Mouse (Mus musculus): ENCODE measurements around the gene Tex30. TPM values are rescaled to one million over a fixed set of nuclear protein-coding genes. Genes with fewer than 3 reads are reported as not detected.

The Tex30 gene
- polyA plus RNA-seq, 1 experiment from 2014 or later: 39.7 TPM

DNA sequence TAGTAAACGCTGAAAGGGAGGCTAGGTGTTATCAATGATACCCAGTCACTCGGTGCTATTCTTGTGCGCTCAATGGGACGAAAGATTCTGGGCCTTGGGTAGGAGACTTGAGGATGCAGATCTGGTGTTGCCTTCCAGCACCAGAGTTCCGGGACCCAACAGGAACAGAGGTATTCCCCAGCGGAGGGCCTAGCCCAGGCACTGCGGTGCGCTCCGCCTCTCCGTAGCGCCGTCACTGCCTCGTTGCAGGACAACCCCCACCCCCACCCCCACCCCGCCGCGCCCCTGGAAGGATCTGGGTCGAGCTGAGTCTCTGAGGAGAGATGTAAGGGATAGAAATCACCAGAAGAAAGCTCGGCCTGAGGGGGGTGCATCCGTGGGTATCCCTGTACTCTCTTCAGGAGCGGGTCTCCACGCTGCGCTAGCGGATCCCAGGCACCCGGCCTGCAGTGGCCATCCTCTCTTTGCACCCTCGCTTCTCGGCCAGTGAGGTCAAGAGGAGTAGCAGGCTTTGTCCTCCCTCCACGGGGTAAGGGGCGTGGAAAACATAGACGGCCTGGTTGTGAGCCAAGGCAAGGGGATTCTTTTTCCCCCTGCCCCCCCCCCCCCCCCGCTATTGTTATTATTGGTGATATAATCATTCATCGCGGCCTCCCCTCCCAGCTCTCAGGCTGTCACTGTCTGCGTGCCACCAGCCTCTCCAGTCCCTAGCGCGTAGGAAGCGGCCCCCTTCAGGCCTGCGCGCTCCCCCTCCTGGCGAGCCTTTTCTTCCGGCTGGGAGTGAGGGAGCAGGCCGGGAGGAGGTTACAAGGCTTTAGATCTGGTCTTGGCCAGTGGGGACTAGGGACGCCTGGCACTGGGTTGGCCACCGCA is 17.2 kb upstream of the Tex30 start:
- peak overlapping the region; percentile 93 for H3K27ac ChIP-seq (ENCODE audit: low read length)
- no peaks in the 10 kb centered on the region; the same call in 1 of the 2 replicates for H3K36me3 ChIP-seq (ENCODE audit: control insufficient read depth, insufficient read depth, low read length)
- H3K4me3 ChIP-seq (ENCODE audit: low read depth, low read length): peak overlapping the region; percentile 55
- H3K9ac ChIP-seq (ENCODE audit: low read depth, low read length): peak overlapping the region; percentile 81
- no peaks in the 10 kb centered on the region for H3K27me3 ChIP-seq (ENCODE audit: control insufficient read depth, insufficient read depth, low read depth, low read length)
- peak; percentile 91 for ATAC-seq
- no peaks in the 10 kb centered on the region for H3K9me3 ChIP-seq (replicated peaks; ENCODE audit: control insufficient read depth, low read length, poor library complexity, severe bottlenecking)
- H3K4me2 ChIP-seq (ENCODE audit: low read length): peak overlapping the region; percentile 61
- peaks cover 18% of the 10 kb centered on the region for H3K4me1 ChIP-seq (ENCODE audit: control insufficient read depth, insufficient read depth, low read length)
- WGBS: under 1% methylated on average over 41 of the region's 43 CpGs

DNA sequence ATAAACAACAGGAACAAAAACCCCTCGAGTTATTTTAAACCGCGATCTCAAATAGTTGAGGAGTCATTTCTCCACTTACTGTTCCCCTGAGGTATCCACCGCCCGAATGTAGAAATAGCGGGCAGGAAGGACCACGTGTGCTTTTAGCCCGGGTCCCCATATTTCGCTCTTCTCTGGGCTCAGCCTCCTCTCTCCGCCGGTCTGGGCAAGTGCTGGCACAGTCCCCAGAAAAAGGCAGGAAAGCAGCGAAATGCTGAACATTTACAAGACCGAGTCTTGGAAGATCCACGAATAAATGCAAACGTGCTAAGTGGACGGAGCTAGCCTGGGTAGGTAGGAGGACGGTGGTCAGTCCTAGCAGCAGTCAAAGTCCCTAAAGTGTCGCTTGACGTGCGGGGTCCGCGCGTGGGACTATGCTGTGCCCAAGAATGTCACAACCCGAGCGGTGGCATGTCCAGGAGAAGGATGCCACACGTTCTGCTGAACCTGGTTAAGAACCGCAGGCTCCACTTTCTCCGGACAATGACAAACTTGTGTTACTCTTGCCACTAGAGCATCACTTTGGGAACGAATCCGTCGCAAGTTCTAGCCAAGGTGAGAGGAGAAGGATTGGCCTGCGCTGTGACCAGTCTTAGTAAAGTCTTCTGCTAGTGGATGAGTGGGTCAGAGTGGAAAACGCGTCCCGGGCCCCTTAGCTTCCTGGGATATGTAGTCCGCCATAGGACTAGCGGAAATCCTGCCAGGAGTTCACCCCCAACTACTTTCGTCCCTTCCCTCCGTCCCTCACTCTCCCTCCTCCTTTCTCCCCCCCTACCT is 16.2 kb upstream of the Tex30 start, which contains the start of the genes Kdelc1 and Bivm:
Kdelc1 (minus strand) TSS at position 570 of the 816 bp plus-strand sequence.
Bivm (plus strand) TSS at position 719 of the 816 bp plus-strand sequence.
- peak within 1 kb of the TSS; percentile 55 for H3K4me3 ChIP-seq (ENCODE audit: low read depth, low read length)
- peak; percentile 99 for ATAC-seq
- no peaks in the 10 kb centered on the region for H3K9me3 ChIP-seq (replicated peaks; ENCODE audit: control insufficient read depth, low read length, poor library complexity, severe bottlenecking)
- peak within 1 kb of the TSS; percentile 61 for H3K4me2 ChIP-seq (ENCODE audit: low read length)
- WGBS: under 1% methylated on average over 39 of the region's 39 CpGs
- H3K36me3 ChIP-seq (ENCODE audit: control insufficient read depth, insufficient read depth, low read length): no peaks in the 10 kb centered on the region; the same call in 1 of the 2 replicates
- H3K9ac ChIP-seq (ENCODE audit: low read depth, low read length): peak within 1 kb of the TSS; percentile 81
- H3K27me3 ChIP-seq (ENCODE audit: control insufficient read depth, insufficient read depth, low read depth, low read length): no peaks in the 10 kb centered on the region
- peak within 1 kb of the TSS; percentile 93 for H3K27ac ChIP-seq (ENCODE audit: low read length)
- H3K4me1 ChIP-seq (ENCODE audit: control insufficient read depth, insufficient read depth, low read length): peaks cover 18% of the 10 kb centered on the region

DNA sequence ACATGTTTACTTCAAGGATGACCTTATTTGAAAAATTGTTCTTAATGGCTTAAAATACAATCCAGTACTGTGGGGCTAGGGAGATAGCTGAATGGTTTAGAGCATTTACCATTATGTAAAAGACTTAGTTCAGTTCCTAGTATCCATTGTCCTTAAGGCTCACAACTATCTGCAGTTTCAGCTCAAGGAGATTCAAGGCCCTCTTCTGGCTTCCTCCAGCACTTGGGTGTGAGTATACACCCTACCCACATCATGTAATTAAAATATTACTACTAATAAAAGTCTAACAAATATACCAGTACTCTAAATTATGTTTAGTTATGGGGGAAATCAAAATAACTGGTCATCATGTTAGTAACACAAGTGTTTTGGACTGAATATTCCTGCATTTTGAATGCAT is 15.3 kb upstream of the Tex30 start:
- Histone ChIP-seq H3K4me1 (ENCODE audit: control insufficient read depth, insufficient read depth, low read length) (peaks cover 18% of the 10 kb centered on the region), H3K9ac (ENCODE audit: low read depth, low read length) (no peak overlapping the region), H3K27me3 (ENCODE audit: control insufficient read depth, insufficient read depth, low read depth, low read length) (no peaks in the 10 kb centered on the region), H3K36me3 (ENCODE audit: control insufficient read depth, insufficient read depth, low read length) (peaks cover 5% of the 10 kb centered on the region; the same call in 1 of the 2 replicates), H3K27ac (ENCODE audit: low read length) (no peak overlapping the region), H3K4me3 (ENCODE audit: low read depth, low read length) (no peak overlapping the region), H3K9me3 (replicated peaks; ENCODE audit: control insufficient read depth, low read length, poor library complexity, severe bottlenecking) (no peaks in the 10 kb centered on the region), H3K4me2 (ENCODE audit: low read length) (peak overlapping the region; percentile 61)
- no peak for ATAC-seq

DNA sequence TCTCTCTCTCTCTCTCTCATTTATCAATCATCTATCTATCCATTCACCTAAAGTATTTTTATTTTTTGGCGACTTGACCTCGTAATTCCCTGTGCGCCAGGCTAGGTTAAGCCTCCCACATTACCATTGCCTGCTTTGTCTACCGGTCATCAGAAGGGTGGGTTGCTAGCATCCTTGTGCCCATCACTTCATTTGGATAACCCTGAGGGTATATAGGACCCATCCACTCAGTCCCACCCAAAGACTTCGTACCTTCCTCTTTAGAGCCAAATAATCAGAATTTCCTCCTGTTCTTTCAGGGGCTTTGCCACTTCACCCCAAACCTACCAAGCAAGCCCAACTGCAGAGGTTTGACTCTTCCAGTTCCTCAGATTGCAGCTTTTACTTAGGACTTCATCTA is 698 bp upstream of the Tex30 start:
- H3K9me3 ChIP-seq (replicated peaks; ENCODE audit: control insufficient read depth, low read length, poor library complexity, severe bottlenecking): no peaks in the 10 kb centered on the region
- ATAC-seq: no peak
- H3K4me2 ChIP-seq (ENCODE audit: low read length): peak overlapping the region; percentile 75
- H3K36me3 ChIP-seq (ENCODE audit: control insufficient read depth, insufficient read depth, low read length): peaks cover 5% of the 10 kb centered on the region
- H3K4me3 ChIP-seq (ENCODE audit: low read depth, low read length): peak overlapping the region; percentile 87
- H3K4me1 ChIP-seq (ENCODE audit: control insufficient read depth, insufficient read depth, low read length): peaks cover 13% of the 10 kb centered on the region
- H3K9ac ChIP-seq (ENCODE audit: low read depth, low read length): peak overlapping the region; percentile 41; the same call in 1 of the 2 replicates
- 12% methylated on average over 5 of the region's 5 CpGs for WGBS
- no peaks in the 10 kb centered on the region for H3K27me3 ChIP-seq (ENCODE audit: control insufficient read depth, insufficient read depth, low read depth, low read length)
- H3K27ac ChIP-seq (ENCODE audit: low read length): no peak overlapping the region

DNA sequence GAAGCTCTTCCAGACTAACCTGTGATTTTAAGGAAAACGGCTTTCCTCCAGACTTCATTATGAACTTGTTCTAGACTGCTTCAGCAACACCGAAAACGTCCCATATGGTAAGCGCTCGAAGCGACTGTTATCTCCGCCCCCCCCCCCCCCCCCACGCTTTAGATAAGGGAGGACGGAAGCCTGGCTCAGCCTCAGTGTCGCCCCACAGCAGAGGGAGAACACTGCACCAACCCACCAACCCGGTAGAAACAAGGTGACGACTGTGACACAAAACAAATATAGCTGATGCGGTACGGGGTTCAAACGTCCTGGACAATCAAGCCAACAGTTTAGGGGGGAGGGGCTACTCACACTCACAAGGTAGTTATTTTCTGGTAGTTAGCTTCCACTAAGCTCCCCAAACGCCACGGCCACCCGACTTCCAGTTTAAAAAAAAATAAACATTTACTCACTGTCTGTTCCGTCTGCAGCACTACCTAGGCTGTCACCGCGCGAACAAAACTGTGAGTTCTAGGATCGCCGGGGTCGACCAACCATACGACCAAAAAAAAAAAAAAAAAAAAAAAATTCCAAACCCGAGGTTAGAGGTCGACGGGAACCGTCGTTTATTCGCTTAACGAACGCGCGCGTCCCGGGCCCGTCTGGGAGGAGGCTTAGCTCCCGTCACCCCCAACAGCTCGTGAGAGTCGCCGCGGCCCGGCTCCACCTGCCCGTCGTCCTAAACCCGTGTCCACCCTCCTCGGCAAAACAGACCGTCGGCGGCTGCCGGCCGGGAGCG is 604 bp downstream of the Tex30 start:
- peak overlapping the region; percentile 87 for H3K4me3 ChIP-seq (ENCODE audit: low read depth, low read length)

DNA sequence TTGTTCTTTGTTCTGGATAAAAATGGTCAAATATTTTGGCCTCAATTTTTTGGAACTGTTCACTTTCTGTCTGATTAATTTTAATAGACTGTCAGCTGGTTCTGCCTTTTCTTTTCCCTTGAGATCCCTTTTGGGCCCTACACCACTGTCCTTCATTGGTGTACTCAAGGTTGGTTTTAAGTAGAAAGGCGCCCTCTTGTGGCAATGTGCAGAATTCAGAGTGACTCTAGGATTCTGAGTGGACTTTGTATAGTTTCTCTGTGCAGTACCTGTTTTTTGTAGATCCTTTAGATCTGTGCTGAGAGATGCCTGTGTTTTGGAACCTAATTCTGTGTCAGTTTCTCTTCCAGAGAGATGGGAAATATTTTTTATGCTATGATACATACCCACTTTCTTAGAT is 37.6 kb downstream of the Tex30 start:
- no peaks in the 10 kb centered on the region for H3K4me1 ChIP-seq (ENCODE audit: control insufficient read depth, insufficient read depth, low read length)
- no peak for ATAC-seq
- H3K4me3 ChIP-seq (ENCODE audit: low read depth, low read length): no peak overlapping the region
- H3K9me3 ChIP-seq (replicated peaks; ENCODE audit: control insufficient read depth, low read length, poor library complexity, severe bottlenecking): no peaks in the 10 kb centered on the region
- H3K4me2 ChIP-seq (ENCODE audit: low read length): no peak overlapping the region
- H3K36me3 ChIP-seq (ENCODE audit: control insufficient read depth, insufficient read depth, low read length): no peaks in the 10 kb centered on the region
- H3K27me3 ChIP-seq (ENCODE audit: control insufficient read depth, insufficient read depth, low read depth, low read length): no peaks in the 10 kb centered on the region
- H3K27ac ChIP-seq (ENCODE audit: low read length): no peak overlapping the region
- H3K9ac ChIP-seq (ENCODE audit: low read depth, low read length): no peak overlapping the region
- whole genome bisulfite sequencing: 0% methylated on average over 1 of the region's 1 CpGs

More for the DNA sequence above, 604 bp downstream of the Tex30 start:
- ATAC-seq: peak; percentile 85
- peak overlapping the region; percentile 77 for H3K9ac ChIP-seq (ENCODE audit: low read depth, low read length)
- H3K36me3 ChIP-seq (ENCODE audit: control insufficient read depth, insufficient read depth, low read length): 0 out of 2 replicates have a peak, but pooled peaks cover 4% of the 10 kb centered on the region
- peaks cover 13% of the 10 kb centered on the region for H3K4me1 ChIP-seq (ENCODE audit: control insufficient read depth, insufficient read depth, low read length)
- no peaks in the 10 kb centered on the region for H3K27me3 ChIP-seq (ENCODE audit: control insufficient read depth, insufficient read depth, low read depth, low read length)
- peak overlapping the region; percentile 74 for H3K27ac ChIP-seq (ENCODE audit: low read length)
- under 1% methylated on average over 51 of the region's 55 CpGs for WGBS
- peak overlapping the region; percentile 75 for H3K4me2 ChIP-seq (ENCODE audit: low read length)
- no peaks in the 10 kb centered on the region for H3K9me3 ChIP-seq (replicated peaks; ENCODE audit: control insufficient read depth, low read length, poor library complexity, severe bottlenecking)

DNA sequence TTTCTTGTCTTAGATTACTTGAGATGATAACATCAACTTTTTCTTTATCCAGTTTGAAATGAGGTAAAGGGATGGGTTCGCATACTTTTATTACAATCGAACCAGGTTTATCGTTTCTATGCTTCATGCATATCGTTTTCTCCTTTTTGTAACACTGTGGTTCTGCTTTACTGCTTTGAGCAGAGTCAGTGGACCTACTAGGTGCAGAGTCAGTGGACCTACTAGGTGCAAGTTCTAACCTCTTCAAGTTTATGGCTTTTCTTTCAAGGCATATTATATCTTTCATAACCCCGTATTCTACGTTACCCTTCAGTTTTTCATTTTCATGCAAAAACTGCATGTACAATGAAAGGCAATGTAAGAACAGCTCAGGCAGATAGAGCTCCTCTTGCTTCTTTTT is 38.8 kb downstream of the Tex30 start:
- Histone ChIP-seq H3K9me3 (replicated peaks; ENCODE audit: control insufficient read depth, low read length, poor library complexity, severe bottlenecking) (no peaks in the 10 kb centered on the region), H3K4me1 (ENCODE audit: control insufficient read depth, insufficient read depth, low read length) (no peaks in the 10 kb centered on the region), H3K27me3 (ENCODE audit: control insufficient read depth, insufficient read depth, low read depth, low read length) (no peaks in the 10 kb centered on the region), H3K36me3 (ENCODE audit: control insufficient read depth, insufficient read depth, low read length) (no peaks in the 10 kb centered on the region), H3K27ac (ENCODE audit: low read length) (no peak overlapping the region), H3K4me3 (ENCODE audit: low read depth, low read length) (no peak overlapping the region), H3K4me2 (ENCODE audit: low read length) (no peak overlapping the region), H3K9ac (ENCODE audit: low read depth, low read length) (no peak overlapping the region)
- ATAC-seq: no peak
- WGBS: 97% methylated on average over 6 of the region's 6 CpGs

DNA sequence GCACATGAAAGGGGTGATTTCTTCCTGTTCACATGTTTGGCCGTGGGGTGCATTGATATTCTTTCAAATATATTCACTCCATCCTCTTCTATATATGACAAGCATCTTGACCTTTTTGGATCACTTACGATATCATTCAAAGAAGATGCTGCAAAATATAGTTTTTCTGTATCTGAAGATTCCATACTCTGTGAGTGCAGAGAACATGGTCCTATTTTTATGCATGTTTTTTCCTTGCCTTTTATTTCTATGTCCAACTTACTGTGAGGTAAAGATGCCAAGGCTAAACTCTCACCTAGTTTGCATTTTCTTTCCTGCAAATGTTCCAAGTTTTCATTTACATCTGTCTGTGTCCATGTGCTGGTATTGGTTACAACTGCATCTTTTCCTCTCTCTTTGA is 40.4 kb downstream of the Tex30 start, which contains the start of gene Gm8251:
Gm8251 (minus strand) TSS at position 101 of the 400 bp plus-strand sequence.
- ATAC-seq: no peak

More for the DNA sequence above, 40.4 kb downstream of the Tex30 start, which contains the start of gene Gm8251:
- Histone ChIP-seq H3K4me1 (ENCODE audit: control insufficient read depth, insufficient read depth, low read length) (no peaks in the 10 kb centered on the region), H3K36me3 (ENCODE audit: control insufficient read depth, insufficient read depth, low read length) (no peaks in the 10 kb centered on the region), H3K4me3 (ENCODE audit: low read depth, low read length) (no peak within 1 kb of the TSS), H3K9ac (ENCODE audit: low read depth, low read length) (no peak within 1 kb of the TSS), H3K9me3 (replicated peaks; ENCODE audit: control insufficient read depth, low read length, poor library complexity, severe bottlenecking) (no peaks in the 10 kb centered on the region), H3K27ac (ENCODE audit: low read length) (no peak within 1 kb of the TSS), H3K4me2 (ENCODE audit: low read length) (no peak within 1 kb of the TSS), H3K27me3 (ENCODE audit: control insufficient read depth, insufficient read depth, low read depth, low read length) (no peaks in the 10 kb centered on the region)
- 95% methylated on average over 2 of the region's 2 CpGs for whole genome bisulfite sequencing

Data from midbrain, embryonic 16.5 days (tissue).